Comparison of ENCODE assay signal across 29 mouse cellular contexts in genomic region chr4:98238075-98238474, GRCm38 (mm10).
A peak's percentile ranks its signal among the peaks of the same experiment; 100 is the strongest.
DNase-seq lines count a peak whose midpoint lies in the region; ATAC-seq lines count a peak whose summit lies in the region.
"Had no signal": no experiment of that assay in that cellular context is flagged by ENCODE, and none has a peak within 500 bp of the region (broad histone marks: within the 10 kb centered on the region; RNA-seq: fewer than 3 reads in every experiment).

No protein-coding gene starts in this region.

- intact Hi-C loops in heart, postnatal 10 days (cut with DNase I), result no loop called here

- H3K4me3 ChIP-seq in heart, embryonic 10.5 days, result no peak overlapping the region
- no peak overlapping the region for H3K4me3 ChIP-seq in limb, embryonic 10.5 days
- H3K4me3 ChIP-seq: erythroblast, embryonic 14.5 days; forebrain, embryonic 12.5 days; forebrain, embryonic 15.5 days; heart, embryonic 12.5 days; heart, embryonic 15.5 days had no signal

- 68% methylated on average over 4 of the region's 4 CpGs for WGBS in heart, embryonic 10.5 days
- 65% methylated on average over 4 of the region's 4 CpGs for WGBS in limb, embryonic 10.5 days

- no peaks in the 10 kb centered on the region for H3K36me3 ChIP-seq in heart, embryonic 10.5 days
- 0 out of 2 replicates have a peak, but pooled peaks cover 4% of the 10 kb centered on the region for H3K36me3 ChIP-seq in limb, embryonic 10.5 days
- H3K36me3 ChIP-seq: forebrain, embryonic 12.5 days; forebrain, embryonic 15.5 days; G1E; heart, embryonic 12.5 days; heart, embryonic 15.5 days had no signal

- ATAC-seq in megakaryocyte progenitor cell, adult 5-6 weeks (replicated peaks; ENCODE audit: poor library complexity), result peak; percentile 18; the same call in 1 of the 2 replicates
- ATAC-seq: forebrain, embryonic 15.5 days; hindbrain, postnatal 0 days; inflammation-experienced regulatory T-cells, adult 6 months; intestine, embryonic 16.5 days; Patski had no signal

- no peak for DNase-seq in heart, embryonic 10.5 days (ENCODE audit: low spot score)
- DNase-seq in heart, postnatal 10 days, result no peak
- DNase-seq in limb, embryonic 10.5 days (ENCODE audit: low spot score), result no peak
- DNase-seq in right cerebral cortex, adult 18-20 months, result no peak
- no peak for DNase-seq in embryo, embryonic 9.5 days (ENCODE audit: extremely low spot score)
- DNase-seq: adrenal gland, postnatal 10 days; adrenal gland, postnatal 36 days; B cell, adult 2 months; cerebellum, adult 18-20 months; cerebellum, adult 9-10 months; cerebellum, postnatal 14 days; gastrocnemius, postnatal 10 days; gastrocnemius, postnatal 36 days; heart, adult 11 months; heart, postnatal 14 days; heart, postnatal 4 days had no signal

- H3K4me1 ChIP-seq in heart, embryonic 10.5 days, result peaks cover 6% of the 10 kb centered on the region
- H3K4me1 ChIP-seq in limb, embryonic 10.5 days, result peaks cover 25% of the 10 kb centered on the region
- H3K4me1 ChIP-seq: heart, embryonic 15.5 days had no signal

- 0 out of 2 replicates have a peak overlapping the region, but pooled peaks have one; percentile 3 for H3K27ac ChIP-seq in heart, embryonic 10.5 days
- H3K27ac ChIP-seq in limb, embryonic 10.5 days, result peak overlapping the region; percentile 64; the same call in 1 of the 2 replicates
- H3K27ac ChIP-seq: forebrain, embryonic 15.5 days; heart, embryonic 15.5 days; hindbrain, embryonic 14.5 days; hindbrain, postnatal 0 days had no signal

- no peaks in the 10 kb centered on the region for H3K9me3 ChIP-seq in heart, embryonic 10.5 days
- no peaks in the 10 kb centered on the region for H3K9me3 ChIP-seq in limb, embryonic 10.5 days (replicated peaks)
- H3K9me3 ChIP-seq: forebrain, embryonic 12.5 days; forebrain, embryonic 15.5 days; heart, embryonic 15.5 days had no signal

- no peaks in the 10 kb centered on the region for H3K27me3 ChIP-seq in heart, embryonic 10.5 days (ENCODE audit: insufficient read depth, poor library complexity, severe bottlenecking)
- no peaks in the 10 kb centered on the region for H3K27me3 ChIP-seq in limb, embryonic 10.5 days (ENCODE audit: low read depth, poor library complexity, severe bottlenecking)
- H3K27me3 ChIP-seq: CH12.LX; forebrain, embryonic 12.5 days; forebrain, embryonic 15.5 days; heart, embryonic 12.5 days; heart, embryonic 15.5 days; Patski had no signal
